Mouse (Mus musculus) E14TG2a.4 (cell line): Measurements from ENCODE around the gene Gak.
"Not testable (repeated sequence)": the region's sequence is repeated elsewhere in the genome, so short reads cannot be mapped to it uniquely, and the experiment has no call there.

Experiments used
- H3K27me3 ChIP-seq: 2 replicates; pipeline ENCODE4 v1.6.1; 2014; ENCODE audit warnings: low read length, control low read depth; ENCODE audit not compliant: insufficient read depth
- H3K36me3 ChIP-seq: 2 replicates; pipeline ENCODE4 v1.6.1; 2014; ENCODE audit warnings: low read length, control low read depth; ENCODE audit not compliant: insufficient read depth
- H3K4me1 ChIP-seq: replicated peaks from 2 replicates; pipeline ENCODE4 v1.6.1; 2014; ENCODE audit warnings: low read depth, low read length, control low read depth
- H3K4me3 ChIP-seq: replicated peaks from 2 replicates; pipeline ENCODE4 v1.5.1; 2014; ENCODE audit warnings: mild to moderate bottlenecking, low read length
- H3K9me3 ChIP-seq: 2 replicates; pipeline ENCODE4 v1.6.1; 2014; ENCODE audit warnings: low read length, control low read depth
- CTCF ChIP-seq: conservative IDR thresholded peaks from 2 replicates; pipeline ENCODE4 v1.5.1; 2014; ENCODE audit warnings: low read length
- NANOG ChIP-seq: IDR thresholded peaks from 2 replicates; pipeline ENCODE4 v1.6.1; 2014; ENCODE audit warnings: borderline replicate concordance, low read length, mixed read lengths
- POU5F1 ChIP-seq: IDR thresholded peaks from 2 replicates; pipeline ENCODE4 v1.6.1; 2014; ENCODE audit warnings: low read length, borderline replicate concordance

Gene Gak

GRCm38 (mm10) chr5:108636172-108636571 is 6.6 kb upstream of the Gak start:
- H3K4me1 ChIP-seq = no peaks in the 10 kb centered on the region
- H3K4me3 ChIP-seq = no peak overlapping the region
- H3K27me3 ChIP-seq = no peaks in the 10 kb centered on the region
- peaks cover 10% of the 10 kb centered on the region; the same call in 1 of the 2 replicates for H3K36me3 ChIP-seq
- no peak for TF ChIP-seq CTCF
- no peak for TF ChIP-seq NANOG
- TF ChIP-seq POU5F1 = no peak
- no peaks in the 10 kb centered on the region for H3K9me3 ChIP-seq

- H3K27me3 ChIP-seq, H3K9me3 ChIP-seq, H3K4me3 ChIP-seq, H3K4me1 ChIP-seq, H3K36me3 ChIP-seq: not testable (repeated sequence)
Measured at GRCm38 (mm10) chr5:108634088-108634487, 4.5 kb upstream of the Gak start.

- Histone ChIP-seq H3K4me3 (no peak overlapping the region), H3K9me3 (no peaks in the 10 kb centered on the region), H3K36me3 (0 out of 2 replicates have a peak, but pooled peaks cover 4% of the 10 kb centered on the region), H3K27me3 (no peaks in the 10 kb centered on the region), H3K4me1 (peaks cover 9% of the 10 kb centered on the region)
- TF ChIP-seq CTCF = no peak
- no peak for TF ChIP-seq POU5F1
- no peak for TF ChIP-seq NANOG
Measured at GRCm38 (mm10) chr5:108633676-108634075, 4.1 kb upstream of the Gak start.

DNA sequence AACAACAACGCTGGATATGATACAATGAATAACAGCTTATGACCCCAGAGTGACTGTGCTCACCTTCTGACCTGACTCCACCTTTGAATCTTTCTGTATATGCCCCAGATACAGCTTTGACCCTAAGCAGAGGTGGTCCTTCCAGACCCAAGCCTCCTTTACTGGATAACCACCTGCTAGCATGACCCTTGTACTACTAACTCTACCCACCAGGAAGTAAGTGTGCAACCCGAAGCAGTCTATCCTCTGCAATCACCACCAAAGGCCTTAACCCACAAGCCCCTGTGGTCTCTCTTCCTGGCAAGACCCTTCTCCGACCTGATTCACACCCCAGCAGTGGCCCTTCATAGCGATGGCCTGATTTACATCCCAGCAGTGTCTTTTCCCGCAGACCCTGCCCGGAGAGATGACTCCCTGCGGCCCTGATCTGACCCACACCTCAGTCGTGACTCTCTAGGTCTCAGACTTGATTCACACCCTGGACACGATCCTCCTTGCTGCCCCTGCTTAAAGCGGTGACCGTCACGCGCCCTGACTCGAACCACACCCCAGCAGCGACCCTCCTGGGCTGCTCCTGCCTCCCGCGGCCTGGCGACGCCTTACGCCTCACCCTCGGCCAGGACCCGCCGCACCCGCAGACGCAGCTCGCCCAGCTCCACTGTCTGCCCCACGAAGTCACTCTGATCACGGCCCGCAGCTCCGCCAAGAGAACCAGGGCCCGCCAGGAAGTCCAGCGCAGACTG is 493 bp downstream of the Gak start:
- Histone ChIP-seq H3K4me1 (peaks cover 25% of the 10 kb centered on the region), H3K36me3 (peaks cover 7% of the 10 kb centered on the region), H3K9me3 (no peaks in the 10 kb centered on the region), H3K4me3 (peak overlapping the region; percentile 92), H3K27me3 (no peaks in the 10 kb centered on the region)
- TF ChIP-seq POU5F1 = no peak
- TF ChIP-seq NANOG = no peak
- TF ChIP-seq CTCF = no peak

- H3K36me3 ChIP-seq = peaks cover 35% of the 10 kb centered on the region
- no peaks in the 10 kb centered on the region for H3K9me3 ChIP-seq
- peaks cover 25% of the 10 kb centered on the region for H3K4me1 ChIP-seq
- no peak overlapping the region for H3K4me3 ChIP-seq
- TF ChIP-seq CTCF = no peak
- no peak for TF ChIP-seq POU5F1
- no peak for TF ChIP-seq NANOG
- no peaks in the 10 kb centered on the region for H3K27me3 ChIP-seq
Measured at GRCm38 (mm10) chr5:108626050-108626660, 3.4 kb downstream of the Gak start.

DNA sequence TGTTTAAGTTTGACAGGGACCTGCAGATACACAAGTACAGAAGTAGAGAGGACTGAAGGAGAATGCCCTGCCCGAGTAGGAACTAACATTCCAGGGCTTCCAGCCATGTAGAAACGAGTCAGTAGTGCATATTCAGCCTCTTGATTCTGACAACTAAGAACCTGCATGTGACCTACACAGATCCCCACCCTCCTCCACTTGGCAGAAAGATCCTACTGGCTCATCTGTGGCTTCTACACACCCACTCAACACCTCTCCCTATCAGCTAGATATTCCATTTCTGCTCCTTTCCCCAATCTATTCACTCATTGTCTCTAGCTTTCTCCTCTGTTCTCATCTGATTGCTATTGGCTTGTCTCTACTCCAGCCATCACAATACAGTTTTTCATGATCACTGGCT is 7.7 kb downstream of the Gak start:
- Histone ChIP-seq H3K4me3 (no peak overlapping the region), H3K36me3 (peaks cover 63% of the 10 kb centered on the region), H3K27me3 (no peaks in the 10 kb centered on the region), H3K4me1 (no peaks in the 10 kb centered on the region), H3K9me3 (no peaks in the 10 kb centered on the region)
- no peak for TF ChIP-seq CTCF
- TF ChIP-seq NANOG = no peak
- TF ChIP-seq POU5F1 = no peak

DNA sequence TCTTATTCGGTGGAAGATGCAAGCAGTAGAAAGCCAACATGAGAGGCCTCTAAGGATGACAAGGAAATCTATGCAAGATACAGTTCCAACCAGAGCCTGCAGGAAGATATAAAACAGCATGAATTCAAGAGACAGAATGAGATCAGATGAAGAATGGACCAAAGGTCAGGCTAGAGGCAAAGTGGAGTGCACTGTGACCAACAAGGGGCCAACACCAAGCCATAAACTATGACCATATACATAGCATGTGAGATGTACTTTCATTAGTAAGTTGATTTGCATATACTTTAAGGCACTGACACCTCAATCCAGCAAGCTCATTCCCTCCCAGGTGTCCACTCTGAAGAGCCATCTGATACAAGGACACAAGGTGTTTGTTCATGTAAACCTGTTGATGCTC is 19.1 kb downstream of the Gak start:
- Histone ChIP-seq H3K9me3 (no peaks in the 10 kb centered on the region), H3K36me3 (peaks cover 96% of the 10 kb centered on the region), H3K4me1 (no peaks in the 10 kb centered on the region), H3K27me3 (no peaks in the 10 kb centered on the region), H3K4me3 (no peak overlapping the region)
- TF ChIP-seq POU5F1 (no peak), CTCF (no peak), NANOG (no peak)

GRCm38 (mm10) chr5:108602537-108602936 is 27.0 kb downstream of the Gak start:
- H3K4me3 ChIP-seq = no peak overlapping the region
- H3K36me3 ChIP-seq = peaks cover 99% of the 10 kb centered on the region
- H3K9me3 ChIP-seq = no peaks in the 10 kb centered on the region
- no peak for TF ChIP-seq NANOG
- no peak for TF ChIP-seq CTCF
- no peak for TF ChIP-seq POU5F1
- H3K27me3 ChIP-seq = no peaks in the 10 kb centered on the region
- no peaks in the 10 kb centered on the region for H3K4me1 ChIP-seq

DNA sequence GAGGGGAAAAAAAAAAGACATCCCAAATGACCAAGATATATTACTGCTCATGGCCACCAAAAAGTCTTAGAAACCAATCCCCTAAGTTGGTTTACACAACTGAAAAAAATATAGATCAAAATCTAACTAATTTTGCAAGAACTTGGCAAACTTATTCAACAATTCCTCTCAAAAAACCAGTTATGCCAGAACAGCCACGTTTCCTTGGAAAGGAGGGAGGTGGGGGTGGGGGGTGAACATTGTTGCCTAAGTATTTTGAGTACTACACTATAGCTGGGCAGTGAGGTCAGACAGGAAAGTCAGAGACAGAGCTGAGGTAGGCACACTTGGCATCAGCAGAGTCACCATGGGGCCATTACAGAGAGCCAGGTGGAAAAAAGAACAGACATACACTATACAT is 29.6 kb downstream of the Gak start:
- peaks cover 99% of the 10 kb centered on the region for H3K36me3 ChIP-seq
- no peaks in the 10 kb centered on the region for H3K9me3 ChIP-seq
- no peaks in the 10 kb centered on the region for H3K4me1 ChIP-seq
- no peaks in the 10 kb centered on the region for H3K27me3 ChIP-seq
- TF ChIP-seq CTCF = no peak
- TF ChIP-seq NANOG = no peak
- no peak for TF ChIP-seq POU5F1
- H3K4me3 ChIP-seq = no peak overlapping the region
